Mouse (Mus musculus) common myeloid progenitor, adult 5-6 weeks (primary cell): ENCODE measurements at regions not wholly inside any gene's neighbourhood (a gene's known extent, or its start where the extent isn't known, plus 50 kb on each side); places are given as distances from the start of the nearest gene placed in this dataset.

ENCODE experiments used
- ATAC-seq: replicated peaks from 2 replicates; pipeline ENCODE4 v1.8.0; 2016; ENCODE audit warnings: low read depth, mild to moderate bottlenecking, moderate TSS enrichment, inconsistent platforms; ENCODE audit not compliant: poor library complexity, severe bottlenecking

- no peak for ATAC-seq
Observed at GRCm38 (mm10) chr16:92905626-92906025, 79.7 kb upstream of the Runx1 start.

GRCm38 (mm10) chr16:92903892-92904473 is 78.0 kb upstream of the Runx1 start:
- peak; percentile 79 for ATAC-seq

- no peak for ATAC-seq
Observed at GRCm38 (mm10) chr16:92903486-92903885, 77.5 kb upstream of the Runx1 start.

GRCm38 (mm10) chr16:92899704-92900103 is 73.8 kb upstream of the Runx1 start:
- ATAC-seq, result no peak

- no peak for ATAC-seq
Observed at GRCm38 (mm10) chr16:92891741-92892140, 65.8 kb upstream of the Runx1 start.

- no peak for ATAC-seq
Observed at GRCm38 (mm10) chr16:92890713-92891112, 64.8 kb upstream of the Runx1 start.

- no peak for ATAC-seq
Observed at GRCm38 (mm10) chr16:92889537-92889936, 63.6 kb upstream of the Runx1 start.

- no peak for ATAC-seq
Observed at GRCm38 (mm10) chr16:92886226-92886625, 60.3 kb upstream of the Runx1 start.

GRCm38 (mm10) chr16:92883821-92884272 is 57.9 kb upstream of the Runx1 start:
- ATAC-seq, result peak; percentile 83

- peak; percentile 45 for ATAC-seq
Observed at GRCm38 (mm10) chr16:92880356-92881043, 54.6 kb upstream of the Runx1 start.

- ATAC-seq, result no peak
Observed at GRCm38 (mm10) chr16:92878081-92878480, 52.1 kb upstream of the Runx1 start.
